In genomic region chr13:95548291-95548789, GRCm38 (mm10) we compare ENCODE assay signal across 8 mouse cellular contexts. TPM values are rescaled to one million over a fixed set of nuclear protein-coding genes. Genes with fewer than 3 reads are reported as not detected.
DNase-seq lines count a peak whose midpoint lies in the region; ATAC-seq and TF ChIP-seq lines count a peak whose summit lies in the region.

No protein-coding gene starts in this region.

- ATAC-seq in forebrain, embryonic 12.5 days (ENCODE audit: low FRiP score) = peak; percentile 47
- ATAC-seq in limb, embryonic 13.5 days (ENCODE audit: low FRiP score, low read depth) = peak; percentile 64
- no peak for ATAC-seq in midbrain, postnatal 0 days (ENCODE audit: low FRiP score)

- peaks cover 5% of the 10 kb centered on the region; the same call in 1 of the 2 replicates for H3K27me3 ChIP-seq in forebrain, embryonic 12.5 days
- 0 out of 2 replicates have a peak, but pooled peaks cover 4% of the 10 kb centered on the region for H3K27me3 ChIP-seq in limb, embryonic 13.5 days
- H3K27me3 ChIP-seq in midbrain, postnatal 0 days (ENCODE audit: insufficient read depth, low read length) = no peaks in the 10 kb centered on the region

- 30% methylated on average over 20 of the region's 20 CpGs for WGBS in forebrain, embryonic 12.5 days
- WGBS in limb, embryonic 13.5 days = 9% methylated on average over 20 of the region's 20 CpGs
- 25% methylated on average over 20 of the region's 20 CpGs for WGBS in midbrain, postnatal 0 days

- no peak overlapping the region for H3K9ac ChIP-seq in forebrain, embryonic 12.5 days
- H3K9ac ChIP-seq in limb, embryonic 13.5 days = no peak overlapping the region
- no peak overlapping the region for H3K9ac ChIP-seq in midbrain, postnatal 0 days (replicated peaks; ENCODE audit: low read length, poor library complexity, severe bottlenecking)

- peak; percentile 16 for DNase-seq in cerebellum, postnatal 10 days
- DNase-seq in cerebellum, adult 11-12 months = no peak
- DNase-seq in heart, postnatal 14 days = peak; percentile 42 to 57
- peak; percentile 21 for DNase-seq in midbrain, postnatal 0 days (ENCODE audit: low spot score)
- DNase-seq in left cerebral cortex, postnatal 36 days (ENCODE audit: low spot score in 2 of 2) = no peak
- no peak for DNase-seq in frontal cortex, postnatal 25 days (ENCODE audit: low spot score in 2 of 2)

- no peaks in the 10 kb centered on the region for H3K36me3 ChIP-seq in forebrain, embryonic 12.5 days (replicated peaks)
- no peaks in the 10 kb centered on the region for H3K36me3 ChIP-seq in limb, embryonic 13.5 days
- no peaks in the 10 kb centered on the region for H3K36me3 ChIP-seq in midbrain, postnatal 0 days (ENCODE audit: insufficient read depth, low read length)

- no peaks in the 10 kb centered on the region for H3K9me3 ChIP-seq in forebrain, embryonic 12.5 days
- no peaks in the 10 kb centered on the region for H3K9me3 ChIP-seq in limb, embryonic 13.5 days
- no peaks in the 10 kb centered on the region for H3K9me3 ChIP-seq in midbrain, postnatal 0 days (ENCODE audit: low read length)

- TF ChIP-seq CTCF in midbrain, postnatal 0 days (IDR thresholded peaks at IDR 0.05) = no peak

- no peak overlapping the region for H3K4me3 ChIP-seq in forebrain, embryonic 12.5 days (replicated peaks)
- H3K4me3 ChIP-seq in limb, embryonic 13.5 days = peak overlapping the region; percentile 29
- H3K4me3 ChIP-seq in midbrain, postnatal 0 days (ENCODE audit: low read depth, low read length) = no peak overlapping the region

- intact Hi-C loops in heart, postnatal 14 days (cut with DNase I) = no loop called here
- intact Hi-C loops in left cerebral cortex, postnatal 36 days (cut with DNase I) = no loop called here

- H3K27ac ChIP-seq in forebrain, embryonic 12.5 days = no peak overlapping the region
- H3K27ac ChIP-seq in limb, embryonic 13.5 days = peak overlapping the region; percentile 52
- no peak overlapping the region for H3K27ac ChIP-seq in midbrain, postnatal 0 days (ENCODE audit: low read depth, low read length)

- peak overlapping the region; percentile 38 for H3K4me2 ChIP-seq in forebrain, embryonic 12.5 days
- H3K4me2 ChIP-seq in limb, embryonic 13.5 days (replicated peaks) = peak overlapping the region; percentile 60
- peak overlapping the region; percentile 32 for H3K4me2 ChIP-seq in midbrain, postnatal 0 days (ENCODE audit: low read depth, low read length, poor library complexity, severe bottlenecking)

- peaks cover 28% of the 10 kb centered on the region for H3K4me1 ChIP-seq in forebrain, embryonic 12.5 days
- peaks cover 39% of the 10 kb centered on the region for H3K4me1 ChIP-seq in limb, embryonic 13.5 days
- peaks cover 6% of the 10 kb centered on the region; the same call in 1 of the 2 replicates for H3K4me1 ChIP-seq in midbrain, postnatal 0 days (ENCODE audit: insufficient read depth, low read length)

RNA-seq across cellular contexts. Expression of gene F2rl1, which starts 23.3 kb away (rescaled TPM):
- 0.32 and 0.33 TPM in 2 replicates for polyA plus RNA-seq in forebrain, embryonic 12.5 days (2016; fragmentation: Nextera tagmentation; extraction: Ambion mirVana)
- total RNA-seq in heart, postnatal 14 days (2021) = under 1 TPM; 0.55 to 0.78 TPM
- polyA plus RNA-seq in limb, embryonic 13.5 days (2015; fragmentation: Nextera tagmentation; extraction: Ambion mirVana) = 0.74 and 0.85 TPM in 2 replicates
- 0.16 and 0.19 TPM in 2 replicates for total RNA-seq in midbrain, postnatal 0 days (2014; rRNA removed)
- polyA plus RNA-seq in midbrain, postnatal 0 days (2015; fragmentation: Nextera tagmentation; extraction: Ambion mirVana) = 0.21 TPM in 1 of 2 replicates, not detected in the other
- total RNA-seq in left cerebral cortex, postnatal 36 days (2021) = under 1 TPM; 0.32 to 0.57 TPM

Comparison
In these comparisons a context has a peak if more than half of its experiments do, and no peak if none do; other contexts are left out.
1. DNase-seq: peak in cerebellum, postnatal 10 days (2 of 2), heart, postnatal 14 days (2 of 2) and midbrain, postnatal 0 days (single experiment); none in cerebellum, adult 11-12 months (single experiment), left cerebral cortex, postnatal 36 days (0 of 2) and frontal cortex, postnatal 25 days (0 of 2).
2. Peak in every context shown above with its lines, with median percentiles within 50 percentile points of each other: H3K4me2 ChIP-seq.